Mouse (Mus musculus): ENCODE measurements around the gene Mettl8. TPM values are rescaled to one million over a fixed set of nuclear protein-coding genes. Genes with fewer than 3 reads are reported as not detected.

Mettl8 gene
- total and polyA plus RNA-seq, 2 experiments from 2014 or later, result 8.7 to 8.9 TPM

DNA sequence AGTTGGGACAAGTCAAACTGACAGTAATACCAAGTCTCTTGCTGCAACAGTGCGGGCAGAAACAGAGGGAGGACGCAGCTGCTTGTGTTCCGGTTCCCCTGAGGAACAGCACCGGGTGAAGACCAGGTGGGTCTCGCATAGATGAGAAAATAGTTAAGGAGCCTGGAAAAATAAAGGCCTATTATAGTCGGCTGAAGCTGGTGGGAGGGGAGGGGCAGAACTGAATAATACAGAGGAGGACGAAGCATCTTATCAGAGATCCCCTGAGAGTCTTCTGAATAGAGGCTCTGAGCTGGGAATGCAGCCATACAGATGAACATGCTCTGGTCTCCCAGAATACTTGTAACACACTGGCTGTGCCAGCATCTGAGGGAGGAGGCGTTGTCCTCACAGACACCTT lies 21.4 kb downstream of the Mettl8 start:
- no peaks in the 10 kb centered on the region for H3K9me3 ChIP-seq (ENCODE audit: low read length)
- no peak overlapping the region for H3K4me3 ChIP-seq (ENCODE audit: low read depth, low read length)
- no peaks in the 10 kb centered on the region for H3K27me3 ChIP-seq (ENCODE audit: insufficient read depth, low read length)
- H3K4me1 ChIP-seq (ENCODE audit: insufficient read depth), result peaks cover 4% of the 10 kb centered on the region; the same call in 1 of the 2 replicates
- H3K36me3 ChIP-seq (ENCODE audit: insufficient read depth), result no peaks in the 10 kb centered on the region
- no peak overlapping the region for H3K4me2 ChIP-seq (ENCODE audit: low read depth)
- DNase-seq (no peak), ATAC-seq (no peak)
- H3K9ac ChIP-seq, result no peak overlapping the region
- TF ChIP-seq CTCF (IDR thresholded peaks at IDR 0.05; ENCODE audit: low read depth), result no peak
- no peak overlapping the region for H3K27ac ChIP-seq (ENCODE audit: low read depth, low read length)
- 49% methylated on average over 8 of the region's 8 CpGs for WGBS

DNA sequence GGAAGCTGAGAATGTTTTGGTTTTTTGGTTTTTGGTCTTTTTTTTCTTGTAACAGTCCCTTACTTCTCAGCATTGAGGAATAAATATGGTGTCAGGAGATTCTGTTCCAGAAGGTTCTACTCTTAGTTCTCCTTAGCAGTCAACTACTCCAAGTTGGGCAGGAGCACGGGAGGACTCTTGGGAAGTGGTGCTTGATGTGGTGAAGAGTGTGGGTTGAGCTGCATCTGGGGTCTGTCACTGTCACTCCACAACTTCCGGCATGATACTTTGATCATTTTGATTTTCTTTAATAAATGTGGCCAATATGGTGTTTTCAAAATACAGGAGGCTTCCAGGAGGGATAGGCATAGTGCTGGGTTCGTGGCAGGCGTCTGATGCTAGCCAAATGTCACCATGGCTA lies 22.4 kb downstream of the Mettl8 start:
- no peak overlapping the region for H3K27ac ChIP-seq (ENCODE audit: low read depth, low read length)
- no peak overlapping the region for H3K4me2 ChIP-seq (ENCODE audit: low read depth)
- no peak overlapping the region for H3K9ac ChIP-seq
- WGBS, result 92% methylated on average over 4 of the region's 4 CpGs
- H3K4me3 ChIP-seq (ENCODE audit: low read depth, low read length), result no peak overlapping the region
- no peak for ATAC-seq
- TF ChIP-seq CTCF (IDR thresholded peaks at IDR 0.05; ENCODE audit: low read depth), result no peak
- H3K27me3 ChIP-seq (ENCODE audit: insufficient read depth, low read length), result no peaks in the 10 kb centered on the region
- DNase-seq, result no peak
- H3K9me3 ChIP-seq (ENCODE audit: low read length), result no peaks in the 10 kb centered on the region
- no peaks in the 10 kb centered on the region for H3K36me3 ChIP-seq (ENCODE audit: insufficient read depth)
- H3K4me1 ChIP-seq (ENCODE audit: insufficient read depth), result peaks cover 4% of the 10 kb centered on the region; the same call in 1 of the 2 replicates

DNA sequence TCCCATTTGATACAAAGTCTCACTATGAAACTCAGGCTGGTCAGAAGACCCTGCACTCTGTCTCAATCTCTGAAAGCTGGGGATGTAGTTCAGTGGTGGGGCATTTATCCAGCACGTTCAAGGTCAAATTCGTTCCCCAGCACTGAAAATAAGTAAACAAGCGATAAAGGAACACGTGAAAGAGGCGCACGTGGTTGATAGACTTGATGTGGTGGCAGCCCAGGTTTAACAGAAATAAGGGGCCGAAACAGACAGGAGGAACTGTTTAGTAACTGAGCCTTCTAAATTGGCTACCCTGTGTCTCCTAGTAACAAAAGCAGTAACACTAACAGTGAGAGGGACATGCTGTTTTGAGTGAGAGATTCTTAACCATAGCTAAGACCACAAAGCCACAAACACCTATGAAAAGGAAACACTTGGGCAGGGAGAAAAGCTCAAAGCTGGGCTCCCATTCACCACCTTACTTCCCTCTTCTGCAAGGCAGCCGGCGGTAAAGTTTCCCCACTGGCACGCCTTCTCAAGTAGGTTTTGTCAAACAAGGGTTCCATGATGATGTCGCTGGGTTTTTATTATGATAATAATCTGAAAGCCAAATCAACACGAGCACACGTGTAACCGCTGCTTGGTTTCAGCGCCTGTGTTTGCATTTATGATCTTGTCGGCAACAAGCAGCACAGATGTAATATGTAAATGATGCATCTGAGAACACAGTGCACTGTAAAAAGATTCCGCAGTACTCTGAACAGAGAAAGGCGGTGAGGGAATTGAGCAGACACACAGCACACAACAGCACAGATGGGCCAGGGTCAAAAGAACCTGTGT lies 23.2 kb downstream of the Mettl8 start:
- DNase-seq, result no peak
- H3K27ac ChIP-seq (ENCODE audit: low read depth, low read length), result no peak overlapping the region

DNA sequence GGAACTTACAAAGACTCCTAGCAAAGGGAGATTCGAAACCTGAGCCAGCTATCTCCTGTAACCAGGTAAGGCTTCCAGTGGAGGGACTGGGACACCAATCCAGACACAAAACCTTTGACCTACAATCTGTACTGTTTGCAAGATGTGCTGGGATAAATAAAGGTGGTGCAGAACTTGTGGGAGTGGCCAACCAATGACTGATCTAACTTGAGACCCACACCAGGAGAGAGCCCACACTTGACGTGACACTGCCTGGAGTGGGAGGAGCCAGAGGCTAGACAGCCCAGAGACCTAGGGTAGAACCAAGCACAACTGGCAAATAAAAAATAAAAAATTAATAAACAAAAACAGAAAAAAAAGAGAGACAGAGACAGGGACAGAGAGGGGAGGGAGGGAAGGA lies 24.7 kb downstream of the Mettl8 start:
- Histone ChIP-seq H3K9me3 (ENCODE audit: low read length) (no peaks in the 10 kb centered on the region), H3K9ac (no peak overlapping the region), H3K27me3 (ENCODE audit: insufficient read depth, low read length) (no peaks in the 10 kb centered on the region), H3K4me2 (ENCODE audit: low read depth) (no peak overlapping the region), H3K4me3 (ENCODE audit: low read depth, low read length) (no peak overlapping the region), H3K36me3 (ENCODE audit: insufficient read depth) (no peaks in the 10 kb centered on the region), H3K4me1 (ENCODE audit: insufficient read depth) (peaks cover 4% of the 10 kb centered on the region; the same call in 1 of the 2 replicates), H3K27ac (ENCODE audit: low read depth, low read length) (no peak overlapping the region)
- DNase-seq (no peak), ATAC-seq (no peak)
- WGBS, result 84% methylated on average over 2 of the region's 2 CpGs
- TF ChIP-seq CTCF (IDR thresholded peaks at IDR 0.05; ENCODE audit: low read depth), result no peak

More for the DNA sequence above, 23.2 kb downstream of the Mettl8 start:
- Histone ChIP-seq H3K27me3 (ENCODE audit: insufficient read depth, low read length) (no peaks in the 10 kb centered on the region), H3K4me1 (ENCODE audit: insufficient read depth) (peaks cover 4% of the 10 kb centered on the region; the same call in 1 of the 2 replicates), H3K4me2 (ENCODE audit: low read depth) (peak overlapping the region; percentile 28; the same call in 1 of the 2 replicates), H3K9me3 (ENCODE audit: low read length) (no peaks in the 10 kb centered on the region), H3K36me3 (ENCODE audit: insufficient read depth) (no peaks in the 10 kb centered on the region), H3K4me3 (ENCODE audit: low read depth, low read length) (no peak overlapping the region), H3K9ac (no peak overlapping the region)
- peak; percentile 69 for ATAC-seq
- no peak for TF ChIP-seq CTCF (IDR thresholded peaks at IDR 0.05; ENCODE audit: low read depth)
- 43% methylated on average over 18 of the region's 18 CpGs for WGBS

DNA sequence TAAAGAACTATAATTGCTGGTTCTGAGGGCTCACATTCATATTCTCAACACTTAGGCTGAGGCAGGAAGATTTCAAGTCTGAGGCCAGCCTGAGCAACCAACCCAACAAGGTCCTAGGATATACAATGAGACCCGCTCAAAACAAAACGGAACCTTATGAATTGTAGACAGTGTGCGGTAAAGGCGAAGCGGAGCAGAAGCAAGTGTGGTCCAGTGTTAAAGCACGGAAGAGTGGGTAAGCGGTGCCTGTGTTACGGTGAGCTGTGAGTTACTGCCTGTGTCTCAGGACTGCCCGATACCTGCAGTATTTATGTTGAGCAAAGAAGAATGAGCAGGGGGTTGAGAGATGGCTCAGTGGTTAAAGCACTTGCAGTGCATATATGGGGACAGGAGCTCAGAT lies 27.8 kb downstream of the Mettl8 start:
- H3K9ac ChIP-seq, result no peak overlapping the region
- no peak overlapping the region for H3K4me3 ChIP-seq (ENCODE audit: low read depth, low read length)
- no peaks in the 10 kb centered on the region for H3K9me3 ChIP-seq (ENCODE audit: low read length)
- ATAC-seq, result no peak
- 98% methylated on average over 9 of the region's 9 CpGs for WGBS
- no peaks in the 10 kb centered on the region for H3K27me3 ChIP-seq (ENCODE audit: insufficient read depth, low read length)
- no peak overlapping the region for H3K27ac ChIP-seq (ENCODE audit: low read depth, low read length)
- H3K4me2 ChIP-seq (ENCODE audit: low read depth), result no peak overlapping the region
- H3K4me1 ChIP-seq (ENCODE audit: insufficient read depth), result peaks cover 3% of the 10 kb centered on the region; the same call in 1 of the 2 replicates
- DNase-seq, result no peak
- H3K36me3 ChIP-seq (ENCODE audit: insufficient read depth), result no peaks in the 10 kb centered on the region
- no peak for TF ChIP-seq CTCF (IDR thresholded peaks at IDR 0.05; ENCODE audit: low read depth)

DNA sequence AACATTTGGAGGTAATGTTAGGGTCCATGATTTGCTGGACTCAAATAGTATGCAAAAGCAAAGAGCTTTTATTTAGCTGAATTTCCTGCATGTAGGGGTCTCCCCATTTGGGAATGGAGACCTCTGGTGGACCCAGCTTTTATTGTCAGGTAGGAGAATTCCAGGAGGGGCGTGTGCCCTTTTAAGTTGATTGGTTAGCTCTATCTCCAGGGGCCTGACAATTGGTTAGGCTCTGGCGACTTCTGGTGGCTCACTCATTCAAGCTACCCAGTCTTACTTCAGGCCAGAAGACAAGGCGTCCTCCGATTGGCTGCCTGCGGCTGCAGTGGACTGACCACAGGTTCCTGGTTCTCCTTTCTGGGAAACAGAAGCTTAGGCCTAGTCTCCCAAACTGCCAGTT lies 28.6 kb downstream of the Mettl8 start:
- Histone ChIP-seq H3K9ac (no peak overlapping the region), H3K27me3 (ENCODE audit: insufficient read depth, low read length) (no peaks in the 10 kb centered on the region), H3K27ac (ENCODE audit: low read depth, low read length) (no peak overlapping the region), H3K4me1 (ENCODE audit: insufficient read depth) (peaks cover 3% of the 10 kb centered on the region; the same call in 1 of the 2 replicates), H3K4me3 (ENCODE audit: low read depth, low read length) (no peak overlapping the region), H3K9me3 (ENCODE audit: low read length) (no peaks in the 10 kb centered on the region), H3K4me2 (ENCODE audit: low read depth) (no peak overlapping the region), H3K36me3 (ENCODE audit: insufficient read depth) (no peaks in the 10 kb centered on the region)
- 51% methylated on average over 5 of the region's 5 CpGs for WGBS
- peak; percentile 54 for DNase-seq
- ATAC-seq, result peak; percentile 81
- TF ChIP-seq CTCF (IDR thresholded peaks at IDR 0.05; ENCODE audit: low read depth), result peak; percentile 49

DNA sequence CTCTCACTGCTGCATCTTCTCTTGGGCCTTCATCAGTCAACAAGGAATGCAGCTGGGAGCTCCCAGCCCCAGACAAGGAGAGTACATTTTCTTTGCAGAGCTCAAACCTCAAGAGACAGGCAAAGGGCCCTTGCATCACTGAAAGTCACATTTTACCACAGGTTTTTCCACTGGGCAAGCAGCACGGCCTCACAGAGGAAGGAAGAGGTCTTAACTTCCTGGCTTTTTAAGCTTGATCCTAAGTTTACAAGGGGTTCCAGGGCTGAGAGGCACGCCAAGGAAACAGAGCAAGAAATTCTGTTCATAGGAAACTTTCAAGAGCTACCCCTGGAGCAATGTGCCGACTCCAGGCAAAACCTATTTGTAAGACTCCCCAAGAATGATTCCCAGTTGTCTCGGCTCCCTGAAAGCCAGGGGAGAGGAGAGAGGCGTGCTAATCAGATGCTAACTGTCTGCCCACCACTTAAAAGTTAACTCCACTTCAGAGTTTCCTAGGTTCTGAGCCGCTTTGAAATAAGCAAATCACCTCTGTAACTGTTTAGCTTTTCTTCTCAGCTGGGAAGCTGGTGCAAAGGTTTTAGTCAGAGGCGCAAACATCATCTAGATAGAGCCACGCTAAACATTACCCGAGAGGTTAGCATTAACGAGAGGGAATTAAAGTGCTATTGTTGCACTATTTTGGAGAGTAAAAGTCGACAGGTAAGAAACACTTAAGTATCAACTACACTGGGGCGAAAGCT lies 29.6 kb downstream of the Mettl8 start:
- TF ChIP-seq CTCF (IDR thresholded peaks at IDR 0.05; ENCODE audit: low read depth), result no peak
- 44% methylated on average over 12 of the region's 12 CpGs for WGBS
- H3K9ac ChIP-seq, result no peak overlapping the region
- H3K9me3 ChIP-seq (ENCODE audit: low read length), result no peaks in the 10 kb centered on the region
- H3K4me1 ChIP-seq (ENCODE audit: insufficient read depth), result peaks cover 5% of the 10 kb centered on the region; the same call in 1 of the 2 replicates
- H3K4me2 ChIP-seq (ENCODE audit: low read depth), result no peak overlapping the region
- no peak overlapping the region for H3K27ac ChIP-seq (ENCODE audit: low read depth, low read length)
- H3K27me3 ChIP-seq (ENCODE audit: insufficient read depth, low read length), result no peaks in the 10 kb centered on the region
- DNase-seq (no peak), ATAC-seq (no peak)
- no peak overlapping the region for H3K4me3 ChIP-seq (ENCODE audit: low read depth, low read length)
- no peaks in the 10 kb centered on the region for H3K36me3 ChIP-seq (ENCODE audit: insufficient read depth)

Measured in forebrain, postnatal 0 days (tissue).